Mouse (Mus musculus): Measurements from ENCODE around the gene Emc10. TPM values are rescaled to one million over a fixed set of nuclear protein-coding genes. Genes with fewer than 3 reads are reported as not detected.

Gene Emc10
- total RNA-seq, 1 experiment from 2014 or later, result 44.3 TPM

DNA sequence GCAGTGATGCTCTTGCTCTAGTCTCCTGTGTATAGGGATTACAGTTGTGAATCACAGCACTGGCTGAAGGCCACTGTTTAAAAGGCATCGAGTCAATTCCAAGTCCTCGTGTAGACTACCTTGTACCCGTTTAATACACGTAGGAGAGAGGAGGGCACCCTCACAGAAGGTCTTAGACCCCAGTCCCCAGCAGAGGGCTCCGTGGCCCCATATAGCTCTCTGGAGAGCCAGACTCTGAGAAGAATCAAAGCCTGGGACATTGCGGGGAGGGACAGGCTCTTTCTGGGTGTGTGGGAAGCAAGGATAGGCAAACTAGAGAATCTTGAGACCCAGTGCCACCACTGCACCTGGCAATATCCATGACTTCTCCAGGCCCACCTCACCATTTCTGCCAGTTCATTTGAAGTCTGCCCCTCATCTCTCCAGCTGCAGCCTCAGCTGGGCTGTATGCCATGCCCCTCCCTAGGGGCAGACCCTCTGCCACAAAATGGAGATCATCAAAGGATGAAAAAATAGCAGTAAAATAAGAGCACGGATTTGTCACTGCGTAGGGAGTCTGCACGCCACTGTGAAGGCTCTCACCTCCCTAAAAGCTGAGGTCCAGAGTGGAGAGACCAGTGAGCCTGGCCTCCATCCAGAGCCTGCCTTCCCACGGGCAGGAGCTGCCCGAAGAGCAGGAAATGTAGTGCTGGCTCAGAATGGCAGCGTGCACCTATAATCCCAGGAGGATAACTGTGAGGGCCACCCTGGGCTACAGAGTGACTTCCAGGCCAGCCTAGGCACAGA is 50.1 kb downstream of the Emc10 start:
- ATAC-seq (replicated peaks in 1 of 2; ENCODE audit: insufficient read depth in 1 of 2, low FRiP score in 2 of 2, low TSS enrichment in 1 of 2, low read depth in 1 of 2, poor library complexity in 2 of 2, severe bottlenecking in 2 of 2), result no peak

DNA sequence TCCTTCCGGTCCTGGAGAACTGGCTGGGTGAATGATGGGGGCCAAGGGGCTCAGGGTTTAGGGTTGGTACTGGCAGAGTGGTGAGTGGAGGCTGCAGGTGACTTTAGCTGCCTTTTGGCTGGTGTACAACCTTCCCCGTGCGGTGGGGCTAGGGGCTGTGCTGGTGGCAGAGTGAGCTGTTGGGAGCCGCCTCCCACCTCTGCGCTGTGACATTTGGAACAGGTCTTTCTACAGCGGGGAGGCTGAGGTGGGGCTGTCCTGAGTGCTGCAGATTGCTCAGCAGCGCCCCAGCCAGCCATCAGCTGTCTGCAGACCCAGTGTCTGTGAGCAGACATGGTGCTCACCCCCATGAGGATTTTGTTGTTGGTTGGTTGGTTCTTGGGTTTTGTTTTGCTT is 50.8 kb downstream of the Emc10 start:
- peak in 1 of 2 experiments; percentile 35; a peak in 1 of 4 replicates for ATAC-seq (replicated peaks in 1 of 2; ENCODE audit: insufficient read depth in 1 of 2, low FRiP score in 2 of 2, low TSS enrichment in 1 of 2, low read depth in 1 of 2, poor library complexity in 2 of 2, severe bottlenecking in 2 of 2)

DNA sequence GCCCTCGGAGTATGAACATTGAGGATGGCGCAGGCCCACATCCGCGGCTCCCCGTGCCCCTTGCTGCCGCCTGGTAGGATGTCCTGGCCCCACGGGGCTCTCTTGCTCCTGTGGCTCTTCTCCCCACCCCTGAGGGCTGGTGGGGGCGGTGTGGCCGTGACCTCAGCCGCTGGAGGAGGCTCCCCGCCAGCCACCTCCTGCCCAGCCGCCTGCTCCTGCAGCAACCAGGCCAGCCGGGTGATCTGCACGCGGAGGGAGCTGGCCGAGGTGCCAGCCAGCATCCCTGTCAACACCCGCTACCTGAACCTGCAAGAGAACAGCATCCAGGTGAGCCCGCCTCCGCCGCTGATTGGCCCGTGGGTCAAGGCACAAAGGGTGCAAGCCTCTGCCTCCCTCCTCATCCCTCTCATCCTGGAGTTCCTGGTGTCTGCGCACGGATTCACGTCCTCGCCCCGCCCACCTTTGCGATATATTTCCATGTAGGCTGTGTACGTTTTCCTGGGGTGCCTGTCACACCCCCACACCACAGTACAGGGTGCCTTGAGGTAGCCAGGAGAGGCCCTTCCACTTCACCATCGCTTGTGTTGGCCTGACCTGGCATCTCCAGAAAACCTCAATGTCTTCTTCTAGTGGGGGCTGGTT is 51.3 kb downstream of the Emc10 start:
- ATAC-seq (replicated peaks in 1 of 2; ENCODE audit: insufficient read depth in 1 of 2, low FRiP score in 2 of 2, low TSS enrichment in 1 of 2, low read depth in 1 of 2, poor library complexity in 2 of 2, severe bottlenecking in 2 of 2), result no peak

DNA sequence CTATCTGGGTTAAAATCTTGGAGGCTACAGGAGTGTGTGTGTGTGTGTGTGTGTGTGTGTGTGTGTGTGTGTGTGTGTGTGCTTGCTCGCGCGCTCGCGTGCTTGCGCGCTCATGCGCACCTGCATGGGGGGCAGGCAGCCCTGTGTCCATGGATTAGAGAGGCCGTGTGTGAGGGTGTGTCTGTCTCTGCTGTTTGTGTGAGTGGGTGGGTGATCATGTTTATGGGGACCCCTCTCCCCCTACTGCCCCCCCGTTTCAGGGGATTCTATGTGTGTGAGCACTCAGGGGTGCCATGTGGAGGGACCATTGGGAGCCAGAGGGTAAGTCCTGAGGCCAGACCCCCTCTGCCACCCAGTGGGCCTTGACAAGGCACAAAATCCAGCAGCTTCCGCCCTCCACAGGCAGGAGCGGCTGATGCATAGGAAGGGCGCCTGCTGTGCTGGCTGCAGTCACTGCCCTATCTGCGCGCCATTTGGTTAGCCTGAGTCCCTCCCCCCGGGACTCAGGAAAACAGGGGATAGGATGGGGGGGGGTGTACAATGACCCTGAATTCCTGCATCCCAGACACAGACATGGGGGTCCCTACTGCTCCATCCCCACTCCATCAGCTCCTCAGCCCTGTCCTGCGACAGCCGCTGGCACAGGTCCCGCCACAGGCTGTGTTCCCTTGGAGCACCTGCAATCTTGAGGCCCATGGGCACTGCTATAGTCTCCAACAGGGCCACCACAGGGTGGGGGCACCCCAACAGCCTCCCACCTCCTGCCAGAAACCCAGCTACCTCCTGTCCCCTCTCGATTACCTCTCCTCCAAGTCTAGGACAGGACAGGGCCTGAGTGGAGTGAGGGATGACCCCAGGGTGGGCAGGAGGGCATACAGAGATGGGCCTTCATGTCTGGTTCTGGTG is 52.8 kb downstream of the Emc10 start:
- no peak for ATAC-seq (replicated peaks in 1 of 2; ENCODE audit: insufficient read depth in 1 of 2, low FRiP score in 2 of 2, low TSS enrichment in 1 of 2, low read depth in 1 of 2, poor library complexity in 2 of 2, severe bottlenecking in 2 of 2)

DNA sequence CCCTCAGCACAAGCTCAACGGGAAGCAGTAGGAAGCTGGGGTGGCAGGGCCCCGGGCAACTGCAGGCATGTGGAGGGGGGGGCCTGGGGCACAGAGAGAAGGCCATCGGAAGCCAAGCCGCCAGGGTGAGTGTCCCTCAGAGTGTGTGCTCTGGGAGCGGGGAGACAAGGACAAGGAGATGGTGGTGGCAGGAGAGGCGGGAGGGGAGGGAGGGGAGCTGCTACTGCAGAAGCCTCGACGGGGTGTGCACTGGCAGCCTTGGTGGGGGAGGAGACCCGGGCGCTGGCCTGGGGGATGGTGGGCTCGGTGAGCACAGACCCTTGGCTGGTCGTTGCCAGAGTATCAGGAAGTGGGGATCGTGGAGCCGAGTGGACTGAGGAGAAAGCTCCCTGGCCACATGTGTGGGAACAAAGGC is 53.9 kb downstream of the Emc10 start:
- ATAC-seq (replicated peaks in 1 of 2; ENCODE audit: insufficient read depth in 1 of 2, low FRiP score in 2 of 2, low TSS enrichment in 1 of 2, low read depth in 1 of 2, poor library complexity in 2 of 2, severe bottlenecking in 2 of 2), result no peak

DNA sequence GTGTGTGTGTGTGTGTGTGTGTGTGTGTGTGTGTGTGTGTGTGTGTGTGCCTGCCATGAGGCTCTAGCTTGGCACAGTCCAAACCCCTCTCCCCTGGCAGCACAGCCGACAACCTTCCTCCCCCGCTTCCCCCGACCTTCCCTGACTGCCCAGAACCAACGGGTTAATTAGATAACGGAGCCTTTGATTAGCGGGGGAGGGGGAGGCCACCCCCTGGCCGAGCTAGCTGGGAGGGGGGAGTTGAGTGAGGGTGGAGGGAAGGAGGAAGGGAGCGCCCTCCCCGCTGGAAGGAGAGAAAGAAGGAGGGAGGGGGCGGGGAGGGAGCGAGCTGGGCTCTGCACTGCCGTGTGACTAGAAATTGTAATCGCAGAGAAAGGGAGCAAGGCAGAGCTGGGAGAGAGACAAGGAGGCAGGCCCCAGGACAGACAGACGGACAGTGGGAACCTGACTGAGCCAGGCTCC is 54.6 kb downstream of the Emc10 start:
- no peak for ATAC-seq (replicated peaks in 1 of 2; ENCODE audit: insufficient read depth in 1 of 2, low FRiP score in 2 of 2, low TSS enrichment in 1 of 2, low read depth in 1 of 2, poor library complexity in 2 of 2, severe bottlenecking in 2 of 2)

DNA sequence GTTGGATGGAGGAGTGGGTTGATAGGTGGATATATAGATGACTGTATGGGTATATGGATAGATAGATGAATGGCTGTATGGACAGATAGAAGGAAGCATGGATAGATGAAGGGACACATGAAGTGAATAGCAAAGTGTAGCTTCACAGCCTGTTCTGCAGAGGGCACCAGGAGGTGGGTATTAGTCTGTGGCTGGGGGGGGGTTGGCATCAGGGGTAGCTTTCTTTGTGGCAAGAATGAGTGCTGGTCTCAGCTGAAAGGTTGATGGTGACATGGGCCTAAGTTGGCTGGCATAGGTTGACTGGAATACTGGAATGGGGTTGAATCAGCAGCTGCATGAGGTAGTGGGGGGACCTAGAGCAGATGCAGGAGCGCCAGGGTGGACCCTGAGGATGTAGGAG is 55.1 kb downstream of the Emc10 start:
- no peak for ATAC-seq (replicated peaks in 1 of 2; ENCODE audit: insufficient read depth in 1 of 2, low FRiP score in 2 of 2, low TSS enrichment in 1 of 2, low read depth in 1 of 2, poor library complexity in 2 of 2, severe bottlenecking in 2 of 2)

DNA sequence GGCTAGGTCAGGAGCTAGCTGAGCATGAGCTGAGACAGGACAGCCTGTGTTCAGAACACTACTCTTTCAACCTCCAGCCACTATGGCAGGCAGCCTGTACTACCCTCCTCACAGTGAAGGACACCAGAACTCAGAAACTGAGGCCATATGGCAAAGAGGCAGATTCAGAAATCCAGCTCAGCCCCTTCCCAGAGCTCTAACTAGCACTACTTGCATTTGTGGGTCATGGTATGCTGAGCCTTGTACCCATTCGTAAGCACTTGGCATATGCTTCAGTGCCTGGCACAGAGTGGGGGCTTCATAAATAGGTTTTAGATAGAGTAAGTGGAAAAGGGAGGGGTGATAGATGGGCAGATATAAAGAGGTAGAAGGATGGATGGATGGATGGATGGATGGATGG is 55.9 kb downstream of the Emc10 start:
- ATAC-seq (replicated peaks in 1 of 2; ENCODE audit: insufficient read depth in 1 of 2, low FRiP score in 2 of 2, low TSS enrichment in 1 of 2, low read depth in 1 of 2, poor library complexity in 2 of 2, severe bottlenecking in 2 of 2), result no peak

Other genes with a start within 250 kb of the Emc10 start
- 0.31 TPM in 1 of 2 replicates, not detected in the other for gene 1700028J19Rik, start 249.8 kb downstream of the Emc10 start, total RNA-seq (2017)
- gene 2410002F23Rik, start 249.8 kb downstream of the Emc10 start, total RNA-seq (2017), result 86.6 and 87.3 TPM in 2 replicates
- 0.74 TPM in 1 of 2 replicates, not detected in the other for gene Acp4, start 239.2 kb downstream of the Emc10 start, total RNA-seq (2017)
- not detected in 2 replicates for gene Gm15517, start 235.1 kb downstream of the Emc10 start, total RNA-seq (2017)
- gene Clec11a, start 189.6 kb downstream of the Emc10 start, total RNA-seq (2017), result 1.5 and 4.2 TPM in 2 replicates
- not detected in 2 replicates for gene Shank1, start 186.3 kb downstream of the Emc10 start, total RNA-seq (2017)
- gene Syt3, start 112.4 kb downstream of the Emc10 start, total RNA-seq (2017), result 0.79 and 1.8 TPM in 2 replicates
- 1.9 TPM in 1 of 2 replicates, not detected in the other for gene 1700008O03Rik, start 110.7 kb downstream of the Emc10 start, total RNA-seq (2017)
- gene Lrrc4b, start 67.5 kb downstream of the Emc10 start, total RNA-seq (2017), result not detected in 2 replicates
- not detected in 2 replicates for gene Aspdh, start 31.1 kb downstream of the Emc10 start, total RNA-seq (2017)
- gene Josd2, start 28.5 kb downstream of the Emc10 start, total RNA-seq (2017), result 19.0 and 20.4 TPM in 2 replicates
- 17.6 TPM in 1 of 2 replicates, not detected in the other for gene Fam71e1, start 52 bp upstream of the Emc10 start, total RNA-seq (2017)
- not detected in 2 replicates for gene Mybpc2, start 28.1 kb upstream of the Emc10 start, total RNA-seq (2017)
- 0.25 TPM in 1 of 2 replicates, not detected in the other for gene Spib, start 35.5 kb upstream of the Emc10 start, total RNA-seq (2017)
- 57.7 and 60.3 TPM in 2 replicates for gene Pold1, start 52.3 kb upstream of the Emc10 start, total RNA-seq (2017)
- 80.0 and 105 TPM in 2 replicates for gene Nr1h2, start 57.4 kb upstream of the Emc10 start, total RNA-seq (2017)
- 55.1 and 74.2 TPM in 2 replicates for gene Napsa, start 75.9 kb upstream of the Emc10 start, total RNA-seq (2017)
- gene Kcnc3, start 94.1 kb upstream of the Emc10 start, total RNA-seq (2017), result 0.50 TPM in 1 of 2 replicates, not detected in the other
- 0.10 and 0.38 TPM in 2 replicates for gene Myh14, start 174.3 kb upstream of the Emc10 start, total RNA-seq (2017)
- not detected in 2 replicates for gene Izumo2, start 212.2 kb upstream of the Emc10 start, total RNA-seq (2017)